Mouse (Mus musculus): Measurements from ENCODE around the gene Rad9a. TPM values are rescaled to one million over a fixed set of nuclear protein-coding genes. Genes with fewer than 3 reads are reported as not detected.

Rad9a gene
- polyA plus RNA-seq, 1 experiment from 2014 or later = 9.0 TPM

- DNase-seq (no peak), ATAC-seq (no peak)
- TF ChIP-seq CTCF (IDR thresholded peaks at IDR 0.05; ENCODE audit: low read depth) (no peak), EP300 (IDR thresholded peaks at IDR 0.05; ENCODE audit: low read depth) (no peak)
- Histone ChIP-seq H3K27me3 (ENCODE audit: insufficient read depth, low read length) (no peaks in the 10 kb centered on the region), H3K4me3 (ENCODE audit: low read depth, low read length) (no peak overlapping the region), H3K9me3 (ENCODE audit: low read length) (no peaks in the 10 kb centered on the region), H3K36me3 (replicated peaks; ENCODE audit: insufficient read depth, low read length) (no peaks in the 10 kb centered on the region), H3K27ac (ENCODE audit: low read depth) (no peak overlapping the region), H3K4me1 (ENCODE audit: insufficient read depth) (peaks cover 45% of the 10 kb centered on the region), H3K4me2 (ENCODE audit: low read depth, low read length) (no peak overlapping the region), H3K9ac (replicated peaks) (no peak overlapping the region)
- 73% methylated on average over 9 of the region's 9 CpGs for WGBS (ENCODE audit: insufficient replicate concordance)
These were observed 34.6 kb downstream of the Rad9a start for GRCm38 (mm10) chr19:4166678-4167476.

GRCm38 (mm10) chr19:4164721-4165120 is 36.7 kb downstream of the Rad9a start:
- H3K9me3 ChIP-seq (ENCODE audit: low read length) = no peaks in the 10 kb centered on the region
- H3K4me2 ChIP-seq (ENCODE audit: low read depth, low read length) = no peak overlapping the region
- peak overlapping the region; percentile 79 for H3K27ac ChIP-seq (ENCODE audit: low read depth)
- no peak for DNase-seq
- H3K4me1 ChIP-seq (ENCODE audit: insufficient read depth) = peaks cover 30% of the 10 kb centered on the region
- TF ChIP-seq CTCF (IDR thresholded peaks at IDR 0.05; ENCODE audit: low read depth) = no peak
- TF ChIP-seq EP300 (IDR thresholded peaks at IDR 0.05; ENCODE audit: low read depth) = no peak
- 0 out of 2 replicates have a peak overlapping the region, but pooled peaks have one; percentile 23 for H3K9ac ChIP-seq (replicated peaks)
- 38% methylated on average over 2 of the region's 2 CpGs for WGBS (ENCODE audit: insufficient replicate concordance)
- H3K36me3 ChIP-seq (replicated peaks; ENCODE audit: insufficient read depth, low read length) = peaks cover 2% of the 10 kb centered on the region
- no peak overlapping the region for H3K4me3 ChIP-seq (ENCODE audit: low read depth, low read length)
- no peaks in the 10 kb centered on the region for H3K27me3 ChIP-seq (ENCODE audit: insufficient read depth, low read length)
- no peak for ATAC-seq

GRCm38 (mm10) chr19:4164100-4164499 is 37.4 kb downstream of the Rad9a start:
- Histone ChIP-seq H3K9me3 (ENCODE audit: low read length) (no peaks in the 10 kb centered on the region), H3K4me2 (ENCODE audit: low read depth, low read length) (no peak overlapping the region), H3K4me1 (ENCODE audit: insufficient read depth) (peaks cover 27% of the 10 kb centered on the region), H3K27ac (ENCODE audit: low read depth) (peak overlapping the region; percentile 79), H3K36me3 (replicated peaks; ENCODE audit: insufficient read depth, low read length) (peaks cover 7% of the 10 kb centered on the region), H3K27me3 (ENCODE audit: insufficient read depth, low read length) (no peaks in the 10 kb centered on the region), H3K4me3 (ENCODE audit: low read depth, low read length) (no peak overlapping the region), H3K9ac (replicated peaks) (no peak overlapping the region)
- ATAC-seq (no peak), DNase-seq (no peak)
- TF ChIP-seq CTCF (IDR thresholded peaks at IDR 0.05; ENCODE audit: low read depth) = no peak
- no peak for TF ChIP-seq EP300 (IDR thresholded peaks at IDR 0.05; ENCODE audit: low read depth)
- 78% methylated on average over 3 of the region's 3 CpGs for WGBS (ENCODE audit: insufficient replicate concordance)

- Histone ChIP-seq H3K9me3 (ENCODE audit: low read length) (no peaks in the 10 kb centered on the region), H3K4me2 (ENCODE audit: low read depth, low read length) (peak overlapping the region; percentile 90), H3K4me3 (ENCODE audit: low read depth, low read length) (peak overlapping the region; percentile 85), H3K9ac (replicated peaks) (peak overlapping the region; percentile 88), H3K36me3 (replicated peaks; ENCODE audit: insufficient read depth, low read length) (peaks cover 13% of the 10 kb centered on the region), H3K27ac (ENCODE audit: low read depth) (peak overlapping the region; percentile 67), H3K27me3 (ENCODE audit: insufficient read depth, low read length) (no peaks in the 10 kb centered on the region), H3K4me1 (ENCODE audit: insufficient read depth) (peaks cover 24% of the 10 kb centered on the region)
- ATAC-seq = no peak
- no peak for DNase-seq
- TF ChIP-seq CTCF (IDR thresholded peaks at IDR 0.05; ENCODE audit: low read depth) (no peak), EP300 (IDR thresholded peaks at IDR 0.05; ENCODE audit: low read depth) (no peak)
- WGBS (ENCODE audit: insufficient replicate concordance) = 36% methylated on average over 4 of the region's 4 CpGs
These were observed 37.9 kb downstream of the Rad9a start for GRCm38 (mm10) chr19:4163543-4163887.

GRCm38 (mm10) chr19:4162646-4163542 is 38.6 kb downstream of the Rad9a start, which contains the start of gene Rps6kb2:
Rps6kb2 (minus strand) TSS chr19:4163354.
- H3K9ac ChIP-seq (replicated peaks) = peak within 1 kb of the TSS; percentile 88
- peaks cover 24% of the 10 kb centered on the region for H3K4me1 ChIP-seq (ENCODE audit: insufficient read depth)
- peak within 1 kb of the TSS; percentile 85 for H3K4me3 ChIP-seq (ENCODE audit: low read depth, low read length)
- peaks cover 15% of the 10 kb centered on the region for H3K36me3 ChIP-seq (replicated peaks; ENCODE audit: insufficient read depth, low read length)
- ATAC-seq = peak; percentile 88
- TF ChIP-seq CTCF (IDR thresholded peaks at IDR 0.05; ENCODE audit: low read depth) = no peak
- TF ChIP-seq EP300 (IDR thresholded peaks at IDR 0.05; ENCODE audit: low read depth) = peak; percentile 75
- H3K9me3 ChIP-seq (ENCODE audit: low read length) = no peaks in the 10 kb centered on the region
- H3K27me3 ChIP-seq (ENCODE audit: insufficient read depth, low read length) = no peaks in the 10 kb centered on the region
- 6% methylated on average over 42 of the region's 42 CpGs for WGBS (ENCODE audit: insufficient replicate concordance)
- peak within 1 kb of the TSS; percentile 79 for H3K27ac ChIP-seq (ENCODE audit: low read depth)
- peak; percentile 96 for DNase-seq
- H3K4me2 ChIP-seq (ENCODE audit: low read depth, low read length) = peak within 1 kb of the TSS; percentile 90

GRCm38 (mm10) chr19:4159049-4159448 is 42.4 kb downstream of the Rad9a start:
- peaks cover 33% of the 10 kb centered on the region for H3K36me3 ChIP-seq (replicated peaks; ENCODE audit: insufficient read depth, low read length)
- H3K4me3 ChIP-seq (ENCODE audit: low read depth, low read length) = no peak overlapping the region
- ATAC-seq (no peak), DNase-seq (no peak)
- H3K27ac ChIP-seq (ENCODE audit: low read depth) = no peak overlapping the region
- WGBS (ENCODE audit: insufficient replicate concordance) = 90% methylated on average over 8 of the region's 8 CpGs
- TF ChIP-seq EP300 (IDR thresholded peaks at IDR 0.05; ENCODE audit: low read depth) (no peak), CTCF (IDR thresholded peaks at IDR 0.05; ENCODE audit: low read depth) (no peak)
- H3K4me1 ChIP-seq (ENCODE audit: insufficient read depth) = peaks cover 22% of the 10 kb centered on the region
- H3K27me3 ChIP-seq (ENCODE audit: insufficient read depth, low read length) = no peaks in the 10 kb centered on the region
- no peak overlapping the region for H3K4me2 ChIP-seq (ENCODE audit: low read depth, low read length)
- H3K9me3 ChIP-seq (ENCODE audit: low read length) = no peaks in the 10 kb centered on the region
- H3K9ac ChIP-seq (replicated peaks) = no peak overlapping the region
